Mouse (Mus musculus) brain, embryonic 14.5 days (tissue): ENCODE results near the gene Dkkl1. TPM values are rescaled to one million over a fixed set of nuclear protein-coding genes. Genes with fewer than 3 reads are reported as not detected.

Experiments
- DNase-seq: peaks from one replicate; pipeline ENCODE4 v3.0.0-alpha.2; 2011; ENCODE audit warnings: low read depth
- CTCF ChIP-seq: fragments of 200-500 bp; IDR thresholded peaks from 2 replicates; pipeline ENCODE4 v1.5.1; 2012; ENCODE audit warnings: inconsistent platforms, mild to moderate bottlenecking, moderate library complexity, borderline replicate concordance; ENCODE audit not compliant: insufficient read depth, insufficient read length; ENCODE audit errors: extremely low read depth
- POLR2A ChIP-seq: fragments of 200-500 bp; IDR thresholded peaks from 2 replicates; pipeline ENCODE4 v1.6.1; 2012; ENCODE audit warnings: mild to moderate bottlenecking, inconsistent platforms, borderline replicate concordance; ENCODE audit not compliant: poor library complexity, insufficient read depth, insufficient read length, severe bottlenecking; ENCODE audit errors: extremely low read depth
- polyA plus RNA-seq: library from polyadenylated mRNA; depleted of rRNA; stranded (reverse); fragments of >200 nt; gene quantifications from 2 replicates; pipeline ENCODE4 v1.2.3, GENCODE M21; 2012

Dkkl1 gene
- polyA plus RNA-seq, 1 experiment: 2.1 TPM

DNA sequence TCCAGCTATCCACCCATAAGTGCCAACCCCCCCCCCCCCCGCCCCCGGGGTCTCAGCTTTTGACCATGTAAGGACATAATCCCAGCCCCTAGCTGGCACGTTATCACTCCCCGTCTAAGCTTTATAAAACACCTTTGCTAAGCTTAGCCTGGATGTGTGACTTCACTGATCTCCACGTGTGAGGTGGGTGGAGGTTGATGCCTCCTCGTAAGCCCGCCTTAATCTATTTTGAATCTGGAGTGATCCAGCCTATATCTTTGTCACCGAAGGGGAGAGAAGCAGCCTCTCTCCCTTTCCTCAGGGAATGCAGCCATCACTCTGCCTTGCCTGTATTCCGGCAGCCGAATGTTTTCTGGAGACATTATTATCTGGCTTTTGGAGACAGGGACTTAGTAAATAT is 9.3 kb downstream of the Dkkl1 start:
- DNase-seq: no peak
- TF ChIP-seq POLR2A: no peak
- TF ChIP-seq CTCF: no peak

DNA sequence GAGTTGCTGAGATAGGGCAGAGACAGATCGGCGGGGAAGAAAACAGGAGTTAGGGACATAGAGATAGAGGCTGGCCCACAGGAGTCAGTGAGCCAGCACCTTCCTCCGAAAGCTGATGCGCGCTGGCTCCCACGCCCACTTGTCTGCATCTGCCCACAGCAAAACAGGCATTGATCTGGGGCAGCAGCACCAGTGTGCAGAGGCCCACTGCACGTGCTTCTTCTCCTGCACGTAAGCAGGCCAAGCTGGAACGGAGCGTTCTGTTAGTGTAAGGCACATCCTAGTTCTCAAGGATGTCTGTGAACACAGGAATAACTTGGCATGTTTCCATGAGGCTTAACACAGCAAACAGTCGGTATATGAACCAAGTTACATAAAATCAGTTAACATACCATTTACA is 13.0 kb downstream of the Dkkl1 start:
- TF ChIP-seq POLR2A: no peak
- no peak for TF ChIP-seq CTCF
- no peak for DNase-seq

DNA sequence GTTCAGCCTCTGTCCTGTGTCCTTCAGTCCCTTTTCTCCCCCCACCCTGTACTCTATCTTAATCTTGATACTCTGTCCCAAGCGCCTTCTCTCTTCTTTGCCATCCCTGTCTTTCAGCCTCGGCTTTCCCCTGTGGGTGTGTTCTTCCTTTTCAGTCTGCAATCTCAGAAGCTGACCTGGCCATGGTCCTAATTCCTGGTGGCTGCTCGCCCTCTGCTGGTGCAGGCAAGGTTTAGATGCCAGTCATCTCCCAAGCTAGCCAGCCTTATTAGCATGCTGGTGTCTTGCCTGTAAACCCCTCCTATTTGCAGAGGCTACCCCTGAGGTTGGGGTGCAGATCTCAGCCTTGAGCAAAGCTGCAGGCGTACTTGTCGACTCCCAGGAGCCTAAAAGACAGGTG is 13.5 kb downstream of the Dkkl1 start:
- peak; percentile 91 for DNase-seq
- TF ChIP-seq POLR2A: no peak
- peak; percentile 95 for TF ChIP-seq CTCF

DNA sequence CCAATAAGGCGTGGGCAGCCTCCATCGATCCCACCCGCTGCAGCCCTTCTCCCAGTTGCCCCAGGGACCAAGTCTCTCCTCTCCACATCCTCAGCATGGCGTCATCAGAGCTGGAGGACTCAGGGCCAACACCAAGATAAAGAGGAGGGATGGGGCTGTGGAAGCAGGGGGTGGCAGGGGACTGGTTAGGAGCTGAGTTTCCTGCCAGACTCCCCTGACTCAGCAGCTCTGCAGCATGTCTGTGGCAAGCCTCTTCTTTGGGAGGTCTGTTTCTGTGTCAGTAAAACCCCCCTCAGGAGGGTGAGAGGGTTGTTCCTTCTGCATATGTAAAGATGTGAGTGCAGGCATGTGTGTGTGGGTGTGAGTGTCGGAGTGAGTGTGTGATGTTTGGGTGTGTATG is 15.0 kb downstream of the Dkkl1 start:
- no peak for DNase-seq
- TF ChIP-seq POLR2A (no peak), CTCF (no peak)

DNA sequence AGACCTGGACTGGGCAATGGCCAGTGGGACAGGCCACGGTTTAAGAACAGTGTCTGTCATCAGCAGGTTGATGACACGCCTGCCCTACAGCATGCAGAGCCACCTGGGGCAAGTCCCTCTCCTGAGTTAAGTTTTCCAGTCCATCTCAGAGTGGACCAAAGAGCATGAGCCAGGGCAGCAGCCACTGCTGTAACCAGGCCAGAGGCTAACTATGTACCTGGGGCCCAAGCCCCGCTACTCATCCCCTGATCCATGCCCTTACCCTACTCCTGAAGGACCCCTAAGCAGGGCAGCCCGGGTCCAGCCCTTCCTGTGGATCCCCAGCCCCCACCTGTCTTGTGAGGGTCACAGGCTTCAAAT is 15.8 kb downstream of the Dkkl1 start:
- no peak for TF ChIP-seq POLR2A
- TF ChIP-seq CTCF: no peak
- DNase-seq: no peak

DNA sequence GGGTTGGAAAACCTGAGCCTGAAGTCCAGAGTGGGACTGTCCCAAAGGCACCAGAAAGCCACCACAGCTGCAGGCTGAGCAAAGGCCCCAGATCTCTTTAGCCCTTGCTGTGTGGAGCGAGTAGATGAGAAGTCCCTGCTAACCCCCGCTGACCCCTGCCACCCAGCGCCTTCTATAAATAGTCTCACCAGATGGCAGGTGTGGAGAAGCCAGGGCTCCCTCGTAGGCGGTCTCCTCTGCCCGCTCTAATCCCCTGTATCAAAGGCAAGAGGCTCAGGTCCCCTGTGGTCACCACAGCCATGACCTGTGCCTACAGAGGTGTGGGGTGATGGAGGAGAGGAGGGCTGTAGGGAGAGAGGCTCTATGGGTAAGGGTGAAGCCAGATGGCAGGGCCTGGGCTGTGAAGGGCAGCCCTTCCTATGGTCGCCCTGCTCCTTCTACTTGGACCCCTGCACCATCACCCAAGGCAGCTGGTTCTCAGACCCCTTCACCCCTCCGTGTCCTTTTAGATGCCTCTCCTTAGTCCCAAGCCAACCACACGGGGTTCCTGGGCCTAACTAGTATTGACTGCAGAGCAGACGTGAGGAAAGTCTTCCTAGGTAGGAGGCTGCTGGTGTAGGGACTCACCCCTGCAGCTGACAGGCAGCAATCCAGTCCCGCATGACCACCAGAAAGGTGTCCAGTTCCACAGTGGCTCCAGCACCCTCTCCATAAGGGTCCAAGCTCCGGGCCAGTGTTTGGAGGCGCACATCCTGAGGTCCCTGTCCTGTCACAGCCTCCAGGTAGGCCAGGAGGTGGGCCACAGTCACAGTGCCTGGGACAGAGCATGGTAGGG is 16.4 kb downstream of the Dkkl1 start:
- TF ChIP-seq CTCF: no peak
- no peak for TF ChIP-seq POLR2A

DNA sequence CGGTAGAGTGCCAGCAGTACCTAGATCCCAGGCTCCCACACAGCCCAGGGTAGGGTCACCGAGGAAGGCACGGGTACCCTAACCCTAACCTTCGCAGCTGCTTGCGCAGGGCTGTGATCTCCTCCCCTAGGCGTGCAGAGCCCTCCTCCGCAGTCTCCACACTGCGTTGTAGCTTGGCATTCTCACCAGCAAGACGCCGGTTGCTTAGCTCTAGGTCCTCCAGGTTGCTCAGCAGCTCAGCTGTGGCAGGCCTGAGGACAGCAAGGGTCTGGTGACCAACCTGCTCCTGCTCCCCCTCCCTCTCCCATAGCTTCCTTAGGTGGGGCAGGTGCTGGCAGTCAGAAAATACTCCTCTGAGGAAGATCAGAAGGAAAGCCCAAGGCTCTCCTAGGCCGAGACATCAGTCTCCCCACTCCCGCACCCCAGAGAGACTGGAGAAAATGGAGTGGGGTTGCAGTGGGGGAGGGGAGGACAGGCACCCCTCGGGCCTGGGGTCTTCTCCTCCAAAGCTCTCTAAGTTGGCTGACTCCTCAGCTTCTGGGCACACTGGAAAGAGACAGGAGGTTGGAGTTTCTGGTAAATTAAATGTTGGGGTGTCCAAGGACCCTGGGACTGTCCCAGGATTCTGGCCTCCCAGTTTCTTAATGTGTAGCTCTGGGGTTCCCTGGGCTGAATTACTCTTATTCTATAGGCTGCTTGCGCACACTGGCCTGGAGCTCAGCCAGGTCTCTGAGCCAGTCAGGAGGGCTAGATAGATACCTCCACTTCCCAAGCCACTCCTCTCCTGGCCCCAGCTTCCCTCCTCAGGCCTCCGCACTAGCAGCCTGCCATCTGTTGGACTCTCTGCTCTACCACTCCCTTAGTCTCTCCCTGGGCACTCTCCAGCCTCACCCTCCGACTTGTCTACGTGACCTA is 17.8 kb downstream of the Dkkl1 start:
- no peak for DNase-seq

More for the DNA sequence above, 16.4 kb downstream of the Dkkl1 start:
- no peak for DNase-seq

DNA sequence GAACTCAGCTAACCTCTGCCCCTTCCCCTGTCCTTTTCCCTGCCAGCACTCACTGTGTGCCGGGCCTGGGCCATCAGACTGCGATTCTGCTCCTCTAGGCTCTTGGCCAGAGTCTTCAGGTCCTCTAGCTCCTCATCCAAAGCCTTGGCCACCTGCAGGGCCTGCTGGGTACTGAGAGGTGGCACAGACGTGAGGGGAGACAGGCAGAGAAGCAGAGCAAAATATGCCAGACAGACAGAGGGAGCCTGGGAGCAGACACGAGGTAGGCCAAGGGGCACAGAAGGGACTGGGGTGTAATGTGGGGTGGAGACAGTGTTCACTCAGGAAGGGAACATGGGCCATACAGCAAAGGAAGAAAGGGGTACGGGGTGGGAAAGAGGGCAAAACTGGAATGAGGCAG is 18.5 kb downstream of the Dkkl1 start:
- no peak for DNase-seq
- TF ChIP-seq POLR2A (no peak), CTCF (no peak)

More for the DNA sequence above, 17.8 kb downstream of the Dkkl1 start:
- TF ChIP-seq CTCF (no peak), POLR2A (no peak)

DNA sequence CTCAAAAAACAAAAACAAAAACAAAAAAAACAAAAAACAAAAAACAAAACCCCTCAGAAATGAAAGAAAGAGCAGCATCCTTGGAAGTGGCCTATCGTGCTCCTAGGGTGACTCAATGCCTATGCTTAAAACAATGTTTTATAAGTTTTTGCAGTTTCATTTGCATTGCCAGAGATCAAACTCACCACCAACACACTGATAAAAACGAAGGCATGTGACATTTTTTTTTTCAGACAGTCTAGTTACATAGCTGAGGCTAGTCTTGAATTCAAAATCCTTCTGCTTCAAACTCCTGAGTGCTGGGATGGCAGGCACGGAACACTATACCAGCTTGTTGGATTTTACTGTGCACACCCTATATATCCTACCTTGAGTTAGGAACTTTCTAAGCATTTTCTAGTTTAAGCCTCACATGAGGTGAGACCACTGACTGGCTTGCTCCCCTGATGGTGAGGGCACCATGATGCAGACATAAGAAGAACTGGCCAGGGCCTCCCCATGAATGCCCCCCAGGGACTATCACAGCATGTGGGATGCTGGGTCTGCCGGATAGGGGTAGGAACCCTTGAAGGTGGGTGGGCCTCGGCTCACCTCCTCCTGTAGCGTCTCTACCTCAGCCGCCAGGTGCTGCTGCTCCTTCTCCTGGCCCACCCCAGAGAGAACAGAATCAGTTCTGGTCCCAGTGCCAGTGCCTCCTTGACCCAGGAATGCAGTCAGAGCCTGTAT is 19.2 kb downstream of the Dkkl1 start:
- DNase-seq: no peak
- TF ChIP-seq POLR2A (no peak), CTCF (no peak)

DNA sequence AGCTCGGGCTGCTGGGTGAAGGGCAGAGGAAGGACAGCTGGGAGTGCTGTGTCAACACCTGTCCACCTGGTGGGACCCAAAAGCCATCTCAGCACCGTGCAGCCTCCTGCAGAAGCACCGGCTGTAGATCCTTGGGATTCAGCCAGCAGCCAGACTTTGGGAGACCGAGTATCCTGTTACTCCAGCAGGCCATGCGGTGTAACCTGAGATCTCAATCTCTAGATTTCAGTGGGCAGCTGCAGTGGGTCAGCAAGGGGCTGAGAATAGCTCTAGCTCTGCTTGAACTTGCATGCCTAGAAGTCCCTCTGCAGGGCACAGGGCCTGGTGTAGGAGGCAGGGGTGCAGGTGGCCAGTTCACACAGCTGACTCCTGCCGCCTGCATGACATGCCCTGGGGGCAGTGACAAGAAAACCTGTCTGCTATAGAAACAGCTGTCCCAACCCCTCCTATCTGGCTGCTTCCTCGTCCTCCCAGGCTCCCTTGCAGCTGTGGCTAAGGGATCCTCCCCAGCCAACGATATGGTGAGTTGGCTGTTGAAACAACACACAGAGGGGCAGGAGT is 20.1 kb downstream of the Dkkl1 start:
- no peak for DNase-seq
- TF ChIP-seq POLR2A (no peak), CTCF (no peak)
